Mouse (Mus musculus): Measurements from ENCODE around the gene Tmem183a.

DNA sequence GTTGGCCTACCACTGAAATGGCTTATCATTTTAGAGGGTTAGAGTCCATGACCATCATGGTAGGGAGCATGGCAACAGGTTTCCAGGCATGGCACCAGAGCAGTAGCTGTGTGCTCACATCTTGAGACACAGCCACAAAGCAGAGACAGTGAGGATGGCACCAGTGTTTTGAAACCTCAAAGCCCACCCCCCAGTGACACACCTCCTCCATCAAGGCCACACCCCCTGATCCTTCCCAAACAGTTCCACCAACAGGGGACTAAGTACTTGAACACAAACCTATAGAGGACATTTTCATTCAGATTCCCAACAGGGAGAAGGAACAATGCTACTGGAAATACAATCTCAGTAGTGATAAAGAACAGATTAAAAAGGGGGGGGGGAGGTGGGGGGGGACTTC lies 23.4 kb upstream of the Tmem183a start:
- no peak for TF ChIP-seq GATA1 (IDR thresholded peaks at IDR 0.05; ENCODE audit: borderline replicate concordance, low read length)
- TF ChIP-seq FLI1 (IDR thresholded peaks at IDR 0.05; ENCODE audit: low read length) = no peak

Data from megakaryocyte, embryonic 14.5 days (primary cell).